Comparison of ENCODE assay signal across 8 mouse cellular contexts in genomic region chrX:141724391-141724891, GRCm38 (mm10). TPM values are rescaled to one million over a fixed set of nuclear protein-coding genes. Genes with fewer than 3 reads are reported as not detected.
DNase-seq lines count a peak whose midpoint lies in the region; ATAC-seq and TF ChIP-seq lines count a peak whose summit lies in the region.

No protein-coding gene starts in this region.

- H3K36me3 ChIP-seq in forebrain, embryonic 15.5 days: no peaks in the 10 kb centered on the region
- H3K36me3 ChIP-seq in liver, embryonic 14.5 days (replicated peaks; ENCODE audit: control insufficient read depth, insufficient read depth, low read depth): no peaks in the 10 kb centered on the region

- intact Hi-C loops in heart, postnatal 10 days (cut with DNase I): no loop called here

- CTCF ChIA-PET in Patski (lab: Charles Lee): interaction anchor here (0.8 to 1.3 kb wide), 2 partner anchors 19 to 372 kb away, joined by 3 to 5 read pairs; no protein-coding TSS in a partner anchor

- no peak for TF ChIP-seq CTCF in Patski (IDR thresholded peaks at IDR 0.05)
- no peak for TF ChIP-seq CTCF in liver, embryonic 14.5 days (IDR thresholded peaks at IDR 0.05; ENCODE audit: low read depth)

- POLR2A ChIA-PET in Patski (lab: Charles Lee): no interaction called here

- peak overlapping the region; percentile 13; the same call in 1 of the 2 replicates for H3K9ac ChIP-seq in forebrain, embryonic 15.5 days (replicated peaks)
- H3K9ac ChIP-seq in liver, embryonic 14.5 days (replicated peaks): no peak overlapping the region

- WGBS in forebrain, embryonic 15.5 days: 20% methylated on average over 52 of the region's 52 CpGs
- WGBS in liver, embryonic 14.5 days (ENCODE audit: insufficient replicate concordance): 15% methylated on average over 52 of the region's 52 CpGs

- ATAC-seq in Patski: peak; percentile 37
- ATAC-seq in forebrain, embryonic 15.5 days (replicated peaks): peak; percentile 49
- no peak for ATAC-seq in liver, embryonic 14.5 days (ENCODE audit: insufficient read depth)

- no peak for TF ChIP-seq EP300 in liver, embryonic 14.5 days (IDR thresholded peaks at IDR 0.05; ENCODE audit: low read depth)

- peak overlapping the region; percentile 63 for H3K4me2 ChIP-seq in forebrain, embryonic 15.5 days (replicated peaks)
- peak overlapping the region; percentile 13; the same call in 1 of the 2 replicates for H3K4me2 ChIP-seq in liver, embryonic 14.5 days (ENCODE audit: low read depth)

- no peaks in the 10 kb centered on the region for H3K9me3 ChIP-seq in forebrain, embryonic 15.5 days
- H3K9me3 ChIP-seq in liver, embryonic 14.5 days (ENCODE audit: control insufficient read depth, low read length): no peaks in the 10 kb centered on the region

- peaks cover 73% of the 10 kb centered on the region for H3K27me3 ChIP-seq in Patski
- peaks cover 47% of the 10 kb centered on the region for H3K27me3 ChIP-seq in forebrain, embryonic 15.5 days
- peaks cover 52% of the 10 kb centered on the region for H3K27me3 ChIP-seq in liver, embryonic 14.5 days (ENCODE audit: control insufficient read depth, insufficient read depth, low read length)

- peak; percentile 61 for DNase-seq in heart, adult 11 months
- no peak for DNase-seq in heart, postnatal 10 days
- DNase-seq in Patski (ENCODE audit: low read depth, low spot score): no peak
- no peak for DNase-seq in liver, embryonic 14.5 days (ENCODE audit: low read depth in 3 of 3, low spot score in 3 of 3)
- DNase-seq in thymus, postnatal 36 days: no peak
- no peak for DNase-seq in cerebellum, adult 11 months
- DNase-seq in right cerebral cortex, postnatal 25 days: no peak

- no peak overlapping the region for H3K27ac ChIP-seq in forebrain, embryonic 15.5 days (replicated peaks)
- H3K27ac ChIP-seq in liver, embryonic 14.5 days: no peak overlapping the region

- H3K4me1 ChIP-seq in forebrain, embryonic 15.5 days: peaks cover 27% of the 10 kb centered on the region
- H3K4me1 ChIP-seq in liver, embryonic 14.5 days (replicated peaks; ENCODE audit: control insufficient read depth in 2 of 2, insufficient read depth in 2 of 2, low read length in 1 of 2): no peaks in the 10 kb centered on the region

- in situ Hi-C loops in Patski (cut with MboI; ENCODE audit: low pct_unique_long_range_greater_than_20kb): no loop called here

- peak overlapping the region; percentile 42 for H3K4me3 ChIP-seq in forebrain, embryonic 15.5 days
- H3K4me3 ChIP-seq in liver, embryonic 14.5 days (ENCODE audit: insufficient read depth in 1 of 2, low read depth in 2 of 2, low read length in 2 of 2): no peak overlapping the region

RNA-seq across cellular contexts. Expression of gene Irs4, which starts 0.6 kb away (rescaled TPM):
- under 1 TPM; 0.07 to 0.10 TPM for total RNA-seq in heart, postnatal 10 days (2021)
- polyA plus RNA-seq in Patski (2021): 0.05 TPM
- polyA plus RNA-seq in forebrain, embryonic 15.5 days (2015; fragmentation: Nextera tagmentation; extraction: Ambion mirVana): 0.83 and 1.2 TPM in 2 replicates
- polyA plus RNA-seq in liver, embryonic 14.5 days (2012; rRNA removed): not detected in 2 replicates
- not detected in 2 replicates for polyA plus RNA-seq in liver, embryonic 14.5 days (2014; fragmentation: Nextera tagmentation; extraction: Ambion mirVana)
